Mouse (Mus musculus) midbrain, embryonic 16.5 days (tissue): Measurements from ENCODE around the gene Olfr716. TPM values are rescaled to one million over a fixed set of nuclear protein-coding genes. Genes with fewer than 3 reads are reported as not detected.
"Not testable (repeated sequence)": the region's sequence is repeated elsewhere in the genome, so short reads cannot be mapped to it uniquely, and the experiment has no call there.

Experiments
- ATAC-seq: fragments of 200-750 bp; cut with Nextera tagmentation; 2 replicates; pipeline ENCODE4 v1.8.0; 2017; ENCODE audit warnings: moderate TSS enrichment
- H3K27ac ChIP-seq: fragments of 300-500 bp; sonication (generic); 2 replicates; pipeline ENCODE4 v1.5.1; 2014; ENCODE audit warnings: mild to moderate bottlenecking, low read length, mixed read lengths
- H3K27me3 ChIP-seq: fragments of 300-500 bp; sonication (generic); 2 replicates; pipeline ENCODE4 v1.6.1; 2014; ENCODE audit warnings: low read depth, low read length, mixed read lengths; ENCODE audit not compliant: control insufficient read depth, insufficient read depth
- H3K36me3 ChIP-seq: fragments of 300-500 bp; sonication (generic); 2 replicates; pipeline ENCODE4 v1.6.1; 2014; ENCODE audit warnings: mild to moderate bottlenecking, low read length, moderate library complexity, mixed read lengths; ENCODE audit not compliant: control insufficient read depth, insufficient read depth
- H3K4me1 ChIP-seq: fragments of 300-500 bp; sonication (generic); 2 replicates; pipeline ENCODE4 v1.6.1; 2014; ENCODE audit warnings: mild to moderate bottlenecking, low read length, mixed read lengths; ENCODE audit not compliant: control insufficient read depth, insufficient read depth
- H3K4me2 ChIP-seq: fragments of 300-500 bp; sonication (generic); 2 replicates; pipeline ENCODE4 v1.6.1; 2014; ENCODE audit warnings: mild to moderate bottlenecking, low read length, mixed read lengths
- H3K4me3 ChIP-seq: fragments of 300-500 bp; sonication (generic); 2 replicates; pipeline ENCODE4 v1.5.1; 2014; ENCODE audit warnings: low read depth, mild to moderate bottlenecking, low read length, moderate library complexity, mixed read lengths
- H3K9ac ChIP-seq: fragments of 300-500 bp; sonication (generic); 2 replicates; pipeline ENCODE4 v1.6.1; 2014; ENCODE audit warnings: low read depth, low read length, mixed read lengths
- H3K9me3 ChIP-seq: fragments of 300-500 bp; sonication (generic); replicated peaks from 2 replicates; pipeline ENCODE4 v1.6.1; 2014; ENCODE audit warnings: mild to moderate bottlenecking, low read length, mixed read lengths; ENCODE audit not compliant: control insufficient read depth, poor library complexity, severe bottlenecking
- WGBS: fragments of 180-500 bp; shearing (Covaris S2); extraction: QIAGEN DNeasy Blood & Tissue Kit; methylation state at CpG from one replicate; pipeline ENCODE4 v1.1.7; 2014; 5-methylcytosine and 5-hydroxymethylcytosine counted together
- polyA plus RNA-seq: library from polyadenylated mRNA; unstranded; fragments of >200 nt; fragmentation: Nextera tagmentation; extraction: Ambion mirVana; gene quantifications from 2 replicates; pipeline ENCODE4 v1.2.1, GENCODE M21; 2015

The Olfr716 gene
- polyA plus RNA-seq: not detected in 2 replicates

DNA sequence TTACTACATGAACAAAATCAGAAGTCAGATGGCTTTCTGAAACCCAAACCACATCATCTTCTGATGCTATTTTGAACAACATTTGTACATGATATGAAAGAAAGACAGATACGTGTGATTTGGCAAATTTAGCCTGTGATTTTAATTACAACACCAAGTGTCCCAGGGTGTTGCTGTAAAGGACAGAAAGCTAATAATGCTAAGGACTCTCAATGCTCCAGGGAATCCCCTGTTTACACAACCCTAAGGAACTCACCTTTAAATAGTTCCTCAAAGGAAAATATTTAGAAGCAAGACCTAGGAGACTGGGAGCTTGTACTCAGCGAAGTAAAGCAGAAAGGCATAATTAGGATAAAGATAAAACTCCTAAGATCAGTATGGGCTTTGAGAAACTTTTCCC, at the start of gene Olfr716:
Gene Olfr716, plus strand, starts transcription at position 301 of the 400 bp plus-strand sequence.
- not testable (repeated sequence) for H3K4me1 ChIP-seq, H3K4me2 ChIP-seq, H3K4me3 ChIP-seq, H3K9ac ChIP-seq, H3K27me3 ChIP-seq, ATAC-seq, H3K27ac ChIP-seq, H3K9me3 ChIP-seq, H3K36me3 ChIP-seq
- WGBS: 74% methylated on average over 2 of the region's 2 CpGs

DNA sequence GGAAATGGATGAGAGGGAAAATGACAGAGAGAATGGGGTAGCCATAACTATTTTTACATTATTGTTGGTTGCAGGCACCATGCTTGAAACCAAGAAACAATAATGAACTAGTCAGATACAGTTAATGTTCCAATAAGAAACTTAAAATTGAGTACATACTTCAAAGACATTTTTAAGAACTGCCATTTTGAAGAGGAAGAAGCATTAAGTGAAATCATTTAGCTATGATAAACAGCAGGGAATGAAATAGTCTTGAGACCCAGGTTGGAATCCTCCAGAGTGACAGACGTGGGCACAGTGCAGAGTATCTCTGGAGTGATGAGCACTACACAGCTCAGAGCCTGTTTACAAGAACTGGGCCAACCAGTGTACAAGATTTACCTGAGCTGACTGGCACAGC, 45.2 kb upstream of the Olfr716 start, which contains the start of gene Olfr17:
Gene Olfr17, plus strand, starts transcription at position 301 of the 400 bp plus-strand sequence.
- Histone ChIP-seq H3K9me3 (no peaks in the 10 kb centered on the region), H3K27me3 (no peaks in the 10 kb centered on the region), H3K9ac (no peak within 1 kb of the TSS), H3K36me3 (no peaks in the 10 kb centered on the region), H3K4me1 (no peaks in the 10 kb centered on the region), H3K27ac (no peak within 1 kb of the TSS), H3K4me3 (no peak within 1 kb of the TSS), H3K4me2 (no peak within 1 kb of the TSS)
- WGBS: 31% methylated on average over 1 of the region's 1 CpGs
- ATAC-seq: no peak

DNA sequence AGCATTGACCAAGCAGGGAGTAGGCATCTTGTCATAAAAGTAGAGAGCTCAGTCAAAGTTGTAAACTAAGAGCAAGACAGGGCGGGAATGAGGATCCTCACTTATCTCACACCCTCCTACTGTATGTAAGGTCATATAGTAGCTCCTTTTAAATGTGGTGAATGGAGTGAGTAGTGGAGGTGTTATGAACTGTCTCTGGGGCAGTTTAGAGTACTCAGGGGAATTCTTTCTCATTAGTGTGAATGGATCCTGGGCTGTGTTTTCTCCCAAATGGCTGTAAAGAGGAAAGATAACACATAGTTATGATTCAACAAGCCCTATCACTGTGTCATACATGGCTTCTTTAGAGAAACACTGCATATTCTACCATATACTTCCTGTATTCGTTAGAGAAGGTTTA, 27.9 kb upstream of the Olfr716 start, which contains the start of gene Olfr715b:
Gene Olfr715b, minus strand, starts transcription at position 101 of the 400 bp plus-strand sequence.
- H3K9ac ChIP-seq, H3K27ac ChIP-seq, H3K9me3 ChIP-seq, H3K4me2 ChIP-seq, H3K36me3 ChIP-seq, H3K4me3 ChIP-seq, H3K27me3 ChIP-seq, H3K4me1 ChIP-seq, ATAC-seq: not testable (repeated sequence)
- WGBS: 80% methylated on average over 1 of the region's 2 CpGs

DNA sequence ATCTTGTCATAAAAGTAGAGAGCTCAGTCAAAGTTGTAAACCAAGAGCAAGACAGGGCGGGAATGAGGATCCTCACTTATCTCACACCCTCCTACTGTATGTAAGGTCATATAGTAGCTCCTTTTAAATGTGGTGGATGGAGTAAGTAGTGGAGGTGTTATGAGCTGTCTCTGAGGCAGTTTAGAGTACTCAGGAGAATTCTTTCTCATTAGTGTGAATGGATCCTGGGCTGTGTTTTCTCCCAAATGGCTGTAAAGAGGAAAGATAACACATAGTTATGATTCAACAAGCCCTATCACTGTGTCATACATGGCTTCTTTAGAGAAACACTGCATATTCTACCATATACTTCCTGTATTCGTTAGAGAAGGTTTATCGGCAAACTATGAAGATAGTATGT, 7.1 kb upstream of the Olfr716 start, which contains the start of gene Olfr715:
Gene Olfr715, minus strand, starts transcription at position 101 of the 400 bp plus-strand sequence.
- WGBS: 80% methylated on average over 1 of the region's 3 CpGs
- H3K4me2 ChIP-seq, H3K4me1 ChIP-seq, H3K9me3 ChIP-seq, H3K27ac ChIP-seq, H3K36me3 ChIP-seq, H3K9ac ChIP-seq, ATAC-seq, H3K27me3 ChIP-seq, H3K4me3 ChIP-seq: not testable (repeated sequence)

DNA sequence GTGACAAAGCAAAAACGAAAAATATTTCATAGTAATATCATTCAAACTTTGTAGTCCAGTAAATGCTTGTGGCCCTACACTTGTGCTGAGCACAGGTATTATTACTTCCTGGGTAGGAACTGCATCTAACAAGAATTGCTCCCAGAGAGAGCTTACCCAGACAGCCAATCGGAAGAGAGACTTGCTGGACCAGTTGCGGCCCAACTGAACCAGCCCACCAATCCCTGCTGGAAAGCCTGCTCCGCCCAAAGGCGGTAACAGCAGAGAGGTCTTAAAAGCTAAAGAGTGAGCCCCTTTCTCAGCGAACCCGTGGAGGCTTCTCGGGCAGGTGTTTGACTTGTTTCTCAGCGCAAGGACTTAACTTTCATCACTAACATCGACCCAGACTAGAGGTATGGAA, 28.6 kb downstream of the Olfr716 start, which contains the start of gene Nlrp14:
Gene Nlrp14, plus strand, starts transcription at position 301 of the 400 bp plus-strand sequence.
- no peaks in the 10 kb centered on the region for H3K36me3 ChIP-seq
- no peak within 1 kb of the TSS for H3K9ac ChIP-seq
- no peak for ATAC-seq
- no peak within 1 kb of the TSS for H3K4me3 ChIP-seq
- no peaks in the 10 kb centered on the region for H3K27me3 ChIP-seq
- H3K27ac ChIP-seq: no peak within 1 kb of the TSS
- H3K4me1 ChIP-seq: no peaks in the 10 kb centered on the region
- WGBS: 85% methylated on average over 10 of the region's 10 CpGs
- H3K9me3 ChIP-seq: no peaks in the 10 kb centered on the region
- no peak within 1 kb of the TSS for H3K4me2 ChIP-seq

DNA sequence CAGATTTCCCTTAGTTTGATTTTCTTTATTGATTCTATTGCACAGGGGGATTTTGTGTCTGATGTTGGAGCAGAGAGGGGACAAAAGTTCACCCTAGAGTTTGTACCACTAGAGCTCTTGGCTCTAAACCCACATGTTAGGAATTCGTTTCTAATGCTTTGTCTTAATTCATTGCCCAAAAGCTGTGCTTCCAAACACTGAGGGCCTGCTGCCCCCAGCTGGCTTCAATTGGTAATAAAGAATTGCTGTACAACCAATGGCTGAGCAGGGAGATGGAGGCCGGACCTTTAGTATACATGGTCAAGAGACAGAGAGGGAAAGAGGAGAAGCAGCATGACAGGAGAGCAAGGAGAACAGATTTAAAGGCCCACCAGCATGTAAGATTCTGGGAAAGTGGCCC, 42.3 kb downstream of the Olfr716 start:
- Histone ChIP-seq H3K36me3 (no peaks in the 10 kb centered on the region), H3K4me2 (no peak overlapping the region), H3K27ac (no peak overlapping the region), H3K4me3 (no peak overlapping the region), H3K9ac (no peak overlapping the region), H3K27me3 (no peaks in the 10 kb centered on the region), H3K4me1 (no peaks in the 10 kb centered on the region), H3K9me3 (no peaks in the 10 kb centered on the region)
- no peak for ATAC-seq
- WGBS: 40% methylated on average over 2 of the region's 2 CpGs

Other genes starting within 250 kb of the Olfr716 start
- gene Olfr707, start 237.1 kb upstream of the Olfr716 start, polyA plus RNA-seq: not detected in 2 replicates
- not detected in 2 replicates for gene Olfr1532-ps1, start 230.3 kb upstream of the Olfr716 start, polyA plus RNA-seq
- not detected in 2 replicates for gene Olfr709-ps1, start 206.1 kb upstream of the Olfr716 start, polyA plus RNA-seq
- not detected in 2 replicates for gene Olfr710, start 190.0 kb upstream of the Olfr716 start, polyA plus RNA-seq
- gene Olfr6, start 174.4 kb upstream of the Olfr716 start, polyA plus RNA-seq: not detected in 2 replicates
- not detected in 2 replicates for gene Olfr711, start 162.9 kb upstream of the Olfr716 start, polyA plus RNA-seq
- not detected in 2 replicates for gene Olfr2, start 132.3 kb upstream of the Olfr716 start, polyA plus RNA-seq
- not detected in 2 replicates for gene Olfr713, start 107.2 kb upstream of the Olfr716 start, polyA plus RNA-seq
- gene Olfr714, start 67.3 kb upstream of the Olfr716 start, polyA plus RNA-seq: not detected in 2 replicates
- gene Olfr17, start 45.1 kb upstream of the Olfr716 start, polyA plus RNA-seq: not detected in 2 replicates
- gene Olfr715b, start 28.0 kb upstream of the Olfr716 start, polyA plus RNA-seq: not detected in 2 replicates
- not detected in 2 replicates for gene Olfr715, start 7.2 kb upstream of the Olfr716 start, polyA plus RNA-seq
- not detected in 2 replicates for gene Nlrp14, start 28.7 kb downstream of the Olfr716 start, polyA plus RNA-seq
- gene Rbmxl2, start 71.1 kb downstream of the Olfr716 start, polyA plus RNA-seq: not detected in 2 replicates
- gene Syt9, start 232.4 kb downstream of the Olfr716 start, polyA plus RNA-seq: 13.6 and 13.8 TPM in 2 replicates